Mouse (Mus musculus) adrenal gland, postnatal 36 days (tissue): ENCODE results near the gene Fam117a. TPM values are rescaled to one million over a fixed set of nuclear protein-coding genes. Genes with fewer than 3 reads are reported as not detected.
"Not testable (repeated sequence)": the region's sequence is repeated elsewhere in the genome, so short reads cannot be mapped to it uniquely, and the experiment has no call there.

ENCODE experiments used
- DNase-seq, 2 experiments: peaks; one replicate each; pipeline ENCODE4 v3.0.0; 2021; ENCODE audit warnings: mixed read lengths in 1 of 2
- total RNA-seq, 2 experiments: library from RNA; stranded (reverse); gene quantifications; 2 replicates each; pipeline ENCODE4 v1.2.3; 2021

Fam117a gene
- total RNA-seq, 2 experiments from 2014 or later = 13.7 to 15.4 TPM

DNA sequence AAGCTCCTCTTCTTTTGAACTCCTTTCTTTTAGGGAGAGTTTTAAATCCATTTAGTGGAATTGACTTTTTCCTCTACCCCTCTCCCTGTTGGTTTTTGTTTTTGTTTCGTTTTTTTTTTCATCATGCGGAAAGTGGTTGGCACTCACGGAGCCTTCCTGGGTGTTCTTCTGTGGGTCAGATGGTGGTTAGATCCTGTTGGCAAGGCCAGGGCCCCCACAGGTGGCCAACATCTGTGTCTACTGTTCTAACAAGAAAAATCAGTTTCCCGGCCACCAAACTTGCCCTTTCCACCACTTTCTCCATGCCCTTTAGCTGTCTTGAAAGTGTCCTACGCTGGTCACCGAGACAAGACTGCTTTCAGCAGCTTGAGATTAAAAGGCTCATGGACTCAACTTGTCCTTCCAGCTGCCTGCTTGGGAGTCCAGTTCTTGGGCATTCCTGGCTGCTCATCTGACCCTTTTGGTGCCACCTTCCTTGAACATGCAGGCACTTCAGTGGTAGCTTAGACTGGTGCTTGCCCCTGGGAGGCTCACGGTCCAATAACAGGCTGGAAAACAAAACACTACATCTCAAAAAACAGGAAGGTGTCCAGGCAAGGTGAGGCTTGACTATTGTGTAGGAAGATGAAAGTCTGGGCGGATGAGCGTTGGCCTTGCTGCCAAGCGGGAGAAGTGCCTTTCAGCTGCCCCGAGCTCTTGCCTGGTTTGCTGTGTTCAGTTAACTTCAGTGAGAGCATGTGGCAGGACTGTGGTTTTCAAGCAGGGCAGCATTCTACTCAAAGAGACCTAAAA is 56.1 kb downstream of the Fam117a start:
- no peak for DNase-seq

DNA sequence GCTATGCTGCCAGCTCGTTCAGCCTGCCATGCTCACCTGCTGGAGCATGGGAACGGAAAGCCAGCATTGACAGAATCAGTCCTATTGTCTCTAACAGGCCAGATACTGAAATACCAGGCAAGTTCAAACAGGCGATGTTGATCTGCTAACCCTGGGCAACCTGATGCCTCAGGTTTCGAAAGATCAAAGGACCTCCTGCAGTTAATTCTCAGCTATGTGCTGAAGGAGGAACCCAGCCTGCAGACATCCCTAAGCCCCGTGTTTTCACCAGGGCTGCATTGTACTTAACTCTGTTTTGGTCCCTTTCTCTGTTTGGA is 56.6 kb downstream of the Fam117a start:
- no peak for DNase-seq

DNA sequence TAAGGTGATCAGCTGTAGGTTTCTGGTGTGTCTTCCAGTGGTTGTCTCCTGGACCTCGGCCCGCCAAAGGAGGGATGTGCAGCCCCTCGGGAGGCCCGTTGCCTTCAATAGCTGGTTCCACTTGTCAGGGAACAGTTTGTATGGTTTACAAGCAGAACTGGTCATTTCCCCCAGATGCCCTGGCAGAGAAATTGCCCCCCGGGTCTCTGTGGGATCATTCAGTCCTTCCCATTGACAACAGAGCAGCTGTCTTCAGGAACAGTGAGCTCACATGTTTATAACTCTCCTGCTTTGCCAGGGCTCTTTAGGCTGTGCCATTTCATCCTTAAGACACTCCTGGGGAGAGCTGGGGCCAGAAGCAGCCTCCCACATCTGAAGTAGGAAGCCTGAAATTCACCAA is 57.3 kb downstream of the Fam117a start:
- DNase-seq = no peak

DNA sequence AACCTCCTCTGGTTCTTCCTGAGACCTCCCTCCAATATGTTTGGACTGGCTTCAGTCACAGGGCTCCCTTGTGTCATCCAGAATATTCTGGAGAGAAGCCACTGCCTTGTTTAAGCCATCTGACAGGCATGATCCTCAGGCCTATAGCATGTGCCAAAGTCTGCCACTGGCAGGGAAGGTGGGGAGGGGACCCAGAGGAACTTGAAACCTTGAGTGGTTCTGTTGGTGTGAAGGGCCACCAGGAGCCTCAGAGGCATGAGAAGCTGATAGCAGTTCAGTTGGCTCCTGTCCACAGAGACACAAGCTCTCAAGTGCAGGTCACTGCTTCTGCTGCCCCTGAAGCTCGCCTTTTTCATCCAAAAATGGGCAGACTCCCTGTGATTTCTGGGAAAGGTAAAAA is 59.7 kb downstream of the Fam117a start:
- DNase-seq = no peak

DNA sequence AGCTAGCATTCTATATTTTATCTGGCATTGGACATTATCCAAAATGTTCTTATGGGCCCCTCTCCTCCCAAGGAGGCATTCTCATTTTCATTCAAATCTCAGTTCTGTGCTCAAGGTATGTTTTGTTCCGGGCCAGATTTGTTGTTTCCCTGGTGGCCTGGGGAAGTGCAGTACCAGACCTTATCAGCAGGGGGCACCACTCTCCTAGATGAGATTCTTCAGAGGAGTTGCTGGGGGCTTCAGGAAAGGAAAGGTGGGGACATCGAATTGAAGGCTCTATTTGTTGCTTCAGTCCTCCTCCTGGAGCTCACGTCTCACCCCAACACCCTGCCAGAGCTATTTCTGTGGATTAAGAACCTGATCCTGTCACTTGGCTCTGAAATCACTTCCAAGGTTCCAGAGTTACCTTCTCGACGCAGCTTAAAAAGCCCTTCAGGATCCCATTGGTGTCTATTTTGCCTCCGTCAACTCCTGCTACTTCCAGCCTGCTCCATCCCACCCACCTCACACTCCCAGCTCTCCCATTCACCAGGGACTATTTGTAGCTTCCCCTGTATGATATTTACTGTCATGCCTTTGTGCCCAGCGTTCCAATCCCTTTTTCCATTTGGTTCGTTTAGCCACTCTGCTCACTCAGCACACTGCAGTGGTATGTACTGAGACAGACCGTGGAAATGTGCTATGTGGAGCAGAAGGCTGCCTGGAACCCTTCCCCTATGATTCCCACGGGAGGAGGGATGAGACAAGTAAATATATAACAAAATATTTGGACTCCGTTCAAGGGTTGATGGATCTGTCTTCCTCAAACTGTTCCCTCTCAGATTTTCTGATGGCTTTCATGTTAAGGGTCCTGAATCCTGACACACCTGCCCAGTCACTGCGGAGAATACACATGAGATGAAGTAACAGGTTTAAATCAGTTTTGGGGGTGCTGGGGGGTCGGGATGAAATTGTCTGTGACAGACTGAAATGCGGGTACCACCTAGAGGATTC is 61.3 kb downstream of the Fam117a start:
- peak; percentile 76 to 80 for DNase-seq

DNA sequence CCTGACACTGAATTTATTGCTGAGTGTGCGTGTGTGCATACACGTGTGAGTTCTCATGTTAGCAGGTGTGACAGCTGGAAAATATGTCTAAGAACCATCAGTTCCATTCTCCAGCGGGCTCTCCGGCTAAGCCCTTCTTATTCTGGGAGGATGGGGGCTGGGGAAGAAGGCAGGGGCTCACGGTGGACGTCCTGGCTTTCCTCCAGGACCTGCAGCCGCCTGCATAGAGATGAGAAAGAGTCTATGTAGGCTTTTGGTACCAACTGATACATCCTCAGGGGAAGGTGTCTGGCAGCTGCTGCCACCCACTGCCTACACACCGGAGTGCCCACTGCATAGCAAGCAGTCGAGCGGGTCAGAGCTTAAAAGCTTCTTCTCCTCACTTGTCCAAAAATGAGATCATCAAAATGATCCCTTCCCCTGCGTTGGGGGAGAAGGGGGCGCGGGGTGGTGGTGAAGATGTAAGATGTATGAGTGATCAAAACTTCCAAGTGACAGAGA is 62.8 kb downstream of the Fam117a start:
- no peak for DNase-seq

DNA sequence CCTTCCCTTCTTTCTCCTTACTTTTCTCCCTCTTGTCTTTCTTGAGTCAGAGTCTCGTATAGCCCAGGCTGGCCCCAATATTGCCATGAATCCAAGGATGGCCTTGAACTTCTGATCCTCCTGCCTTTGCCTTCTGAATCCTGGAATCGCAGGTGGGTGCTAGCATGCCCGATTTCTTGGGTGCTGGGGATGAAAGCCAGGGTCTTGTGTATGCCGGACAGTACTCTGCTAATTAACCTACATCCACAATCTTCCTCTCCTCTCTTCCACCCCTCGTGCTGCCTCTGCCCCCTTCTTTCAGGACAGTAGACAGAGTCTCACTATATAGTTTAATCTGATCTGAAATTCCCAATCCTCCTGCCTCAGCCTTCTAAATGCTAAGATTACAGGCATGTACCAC is 64.8 kb downstream of the Fam117a start:
- no peak for DNase-seq

DNA sequence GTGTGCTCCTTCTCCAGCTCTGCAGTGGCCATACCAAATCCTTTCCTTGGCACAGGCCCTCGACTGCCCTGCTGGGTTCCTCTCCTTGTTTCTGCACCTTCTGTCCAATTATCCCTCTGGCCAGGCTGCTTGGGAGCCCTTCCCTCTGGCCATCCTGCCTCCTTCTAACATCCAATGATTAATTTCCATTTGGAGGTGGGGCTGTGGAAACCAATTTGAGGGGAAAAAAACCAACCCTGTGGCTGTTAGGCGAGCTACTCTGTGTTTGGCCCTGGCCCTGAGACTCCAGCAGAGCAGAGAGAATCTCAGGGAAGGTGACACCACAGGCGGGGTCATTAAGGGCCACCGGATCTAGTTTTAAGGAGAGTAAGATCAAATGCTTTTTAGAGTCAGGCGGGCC is 65.4 kb downstream of the Fam117a start:
- DNase-seq = peak; percentile 47 to 61

DNA sequence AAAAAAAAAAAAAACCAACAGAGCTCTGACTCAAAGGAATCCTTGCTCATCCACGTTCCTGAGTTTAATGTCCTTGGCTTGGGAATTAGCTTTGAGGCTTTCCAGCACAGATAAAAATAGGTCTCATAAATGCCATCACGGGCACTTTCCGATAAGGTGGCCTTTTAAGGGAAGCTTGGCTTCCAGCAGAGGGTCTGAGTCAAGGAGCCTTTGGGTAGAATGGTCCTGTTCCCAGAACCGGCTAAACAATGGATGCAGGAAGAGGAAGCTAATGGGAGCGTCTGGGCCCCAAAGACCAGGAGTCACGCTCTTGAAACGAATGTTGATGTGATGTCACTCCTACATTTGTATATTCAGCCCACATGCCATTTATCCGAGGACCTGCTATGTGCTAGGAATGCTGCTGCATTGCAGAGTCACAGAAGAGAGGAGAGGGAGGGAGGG is 65.9 kb downstream of the Fam117a start:
- DNase-seq = peak; percentile 65 to 66

DNA sequence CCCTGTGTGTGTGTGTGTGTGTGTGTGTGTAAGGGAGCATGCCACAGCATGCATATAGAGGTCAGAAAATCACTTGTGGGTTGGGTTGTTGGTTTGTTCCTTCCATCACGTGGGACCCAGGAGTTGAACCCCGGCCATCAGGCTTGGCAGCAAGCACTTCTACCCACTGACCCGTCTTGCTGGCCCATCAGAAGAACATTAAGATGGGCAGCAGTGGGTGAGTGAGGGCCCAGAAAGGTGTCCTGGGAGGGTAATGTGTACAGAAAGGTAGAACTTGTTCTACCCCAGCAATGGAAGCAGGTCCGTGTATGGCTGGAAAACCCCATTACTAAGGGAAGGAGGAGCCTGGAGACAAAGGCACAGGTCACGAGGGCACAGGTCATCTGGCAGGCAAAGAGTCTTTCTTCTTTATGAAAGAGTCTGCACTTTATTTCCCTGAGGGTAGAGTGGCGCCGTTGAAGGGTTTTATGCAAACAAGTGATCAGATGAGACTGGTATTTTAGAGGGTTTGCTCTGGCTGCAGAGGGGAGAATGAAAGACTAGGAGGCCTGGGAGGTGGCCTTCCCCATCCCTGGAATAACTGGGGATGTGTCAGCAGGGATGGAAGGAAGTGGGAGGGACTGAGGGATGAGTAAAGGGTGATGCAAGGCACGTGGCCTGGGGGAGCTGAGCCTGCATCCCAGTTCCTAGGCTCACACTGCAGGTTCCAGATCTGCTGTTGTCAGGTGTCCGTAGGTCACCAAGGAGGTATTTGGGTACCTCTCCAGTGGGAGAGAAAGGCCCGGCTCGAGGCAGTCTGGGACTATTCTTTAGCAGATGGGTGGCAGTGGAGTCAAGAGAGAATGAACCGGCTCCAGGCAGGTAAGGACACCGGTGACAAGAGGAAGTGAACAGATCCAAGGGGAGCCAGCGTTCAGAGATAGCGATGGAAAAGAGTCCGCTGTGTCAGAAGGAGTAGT is 66.8 kb downstream of the Fam117a start:
- DNase-seq = peak; percentile 60 to 61

DNA sequence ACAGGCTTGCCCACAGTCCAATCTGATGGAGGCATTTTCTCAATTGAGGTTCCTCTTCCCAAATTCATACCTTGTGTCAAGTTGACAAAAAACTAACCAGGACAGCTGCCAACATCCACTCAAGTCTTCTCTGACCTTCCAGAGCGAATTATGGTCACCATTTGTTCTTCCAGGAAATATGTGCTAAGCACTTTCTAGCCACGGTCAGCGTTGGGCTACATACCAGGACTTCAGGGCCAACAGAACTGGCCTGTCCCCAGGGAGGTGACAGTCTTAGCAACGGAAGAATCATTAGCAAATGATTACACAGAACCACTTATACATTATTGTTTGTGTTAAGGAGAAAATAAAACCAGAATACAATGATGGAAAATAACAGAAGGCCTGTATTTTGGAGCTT is 69.0 kb downstream of the Fam117a start:
- DNase-seq = peak; percentile 24 to 52

DNA sequence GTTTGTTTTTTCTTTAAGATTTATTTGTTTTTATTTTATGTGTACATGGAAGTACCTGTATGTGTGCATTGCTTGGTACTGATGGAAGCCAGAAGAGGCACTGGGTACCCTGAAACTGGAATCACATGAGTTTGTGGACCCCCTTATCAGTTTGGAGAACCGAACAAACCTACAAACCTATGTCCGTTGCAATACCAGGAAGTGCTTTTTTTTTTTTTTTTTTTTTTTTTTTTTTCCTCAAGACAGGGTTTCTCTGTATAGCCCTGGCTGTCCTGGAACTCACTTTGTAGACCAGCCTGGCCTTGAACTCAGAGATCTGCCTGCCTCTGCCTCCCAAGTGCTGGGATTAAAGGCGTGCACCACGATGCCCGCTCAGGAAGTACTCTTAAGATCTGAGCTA is 69.6 kb downstream of the Fam117a start:
- DNase-seq = not testable (repeated sequence)

DNA sequence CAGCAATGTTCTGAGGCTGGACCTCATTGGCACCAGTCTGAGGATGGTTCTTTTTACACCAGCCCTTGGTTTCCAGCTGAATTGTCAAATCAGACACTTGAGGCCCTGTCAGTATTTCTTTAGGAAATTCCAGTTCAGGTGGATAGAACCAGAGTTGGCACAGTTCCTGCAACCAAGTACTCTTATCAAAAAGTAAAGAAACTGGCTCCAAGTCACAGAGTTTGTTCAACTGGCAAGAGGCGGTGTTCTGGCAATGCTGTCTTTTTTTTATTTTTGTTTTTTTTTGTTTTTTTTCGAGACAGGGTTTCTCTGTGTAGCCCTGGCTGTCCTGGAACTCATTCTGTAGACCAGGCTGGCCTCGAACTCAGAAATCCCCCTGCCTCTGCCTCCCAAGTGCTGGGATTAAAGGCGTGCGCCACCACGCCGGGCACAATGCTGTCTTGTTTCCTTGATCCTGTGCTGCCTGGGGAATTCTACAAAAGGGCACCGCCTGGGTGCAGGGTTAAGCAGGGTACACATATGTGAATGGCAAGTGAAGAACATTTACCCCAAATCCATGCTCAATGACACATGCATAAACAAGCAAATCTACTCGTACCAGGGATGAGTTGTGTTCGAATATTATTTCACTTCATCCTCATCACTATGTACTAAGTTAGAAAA is 72.8 kb downstream of the Fam117a start:
- no peak for DNase-seq

DNA sequence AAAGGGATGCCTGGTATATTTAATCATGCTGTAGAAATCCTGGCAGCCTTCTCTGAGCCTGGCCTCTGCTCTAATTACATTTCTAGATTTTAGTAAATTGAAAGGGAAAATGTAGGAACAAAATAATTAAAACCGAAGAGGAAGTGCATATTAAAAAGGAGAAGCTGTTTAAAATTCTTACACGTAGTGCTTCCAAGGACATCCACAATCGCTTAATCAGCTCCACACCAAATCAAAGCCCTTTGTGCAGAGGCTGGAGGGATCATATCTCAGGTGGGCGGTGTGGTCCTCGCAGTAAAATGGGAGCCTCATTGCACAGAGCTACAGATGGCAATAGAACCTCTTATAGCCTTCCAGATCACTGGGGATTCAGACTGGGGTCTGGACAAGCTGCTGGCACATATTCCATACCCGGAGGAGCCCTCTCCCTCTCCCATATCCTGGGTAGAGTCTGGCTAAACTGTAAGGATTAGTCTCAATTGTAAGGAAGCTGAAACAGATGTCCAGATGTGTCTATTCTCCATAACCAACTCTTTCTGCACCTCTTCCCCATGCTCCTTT is 74.7 kb downstream of the Fam117a start:
- no peak for DNase-seq

DNA sequence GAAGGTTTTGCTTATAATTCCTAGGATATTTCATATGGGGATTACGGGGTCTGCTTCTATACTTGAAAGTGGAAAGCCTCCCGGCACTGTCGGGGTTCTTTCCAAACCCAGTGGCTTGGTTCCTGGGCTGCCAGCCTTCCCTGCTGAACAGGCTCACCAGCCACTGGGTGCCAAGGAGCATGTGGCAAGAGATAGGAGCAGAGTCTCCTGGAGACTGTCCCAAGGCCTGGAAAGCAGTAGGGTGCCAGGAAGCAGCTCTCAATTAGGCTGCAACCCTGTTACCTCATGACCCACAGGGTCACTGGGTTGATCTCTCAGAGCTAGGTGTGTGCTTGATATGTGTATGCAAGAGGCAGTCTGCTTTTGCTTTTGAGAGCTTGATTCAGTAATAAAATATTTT is 75.8 kb downstream of the Fam117a start:
- peak; percentile 77 to 84 for DNase-seq

DNA sequence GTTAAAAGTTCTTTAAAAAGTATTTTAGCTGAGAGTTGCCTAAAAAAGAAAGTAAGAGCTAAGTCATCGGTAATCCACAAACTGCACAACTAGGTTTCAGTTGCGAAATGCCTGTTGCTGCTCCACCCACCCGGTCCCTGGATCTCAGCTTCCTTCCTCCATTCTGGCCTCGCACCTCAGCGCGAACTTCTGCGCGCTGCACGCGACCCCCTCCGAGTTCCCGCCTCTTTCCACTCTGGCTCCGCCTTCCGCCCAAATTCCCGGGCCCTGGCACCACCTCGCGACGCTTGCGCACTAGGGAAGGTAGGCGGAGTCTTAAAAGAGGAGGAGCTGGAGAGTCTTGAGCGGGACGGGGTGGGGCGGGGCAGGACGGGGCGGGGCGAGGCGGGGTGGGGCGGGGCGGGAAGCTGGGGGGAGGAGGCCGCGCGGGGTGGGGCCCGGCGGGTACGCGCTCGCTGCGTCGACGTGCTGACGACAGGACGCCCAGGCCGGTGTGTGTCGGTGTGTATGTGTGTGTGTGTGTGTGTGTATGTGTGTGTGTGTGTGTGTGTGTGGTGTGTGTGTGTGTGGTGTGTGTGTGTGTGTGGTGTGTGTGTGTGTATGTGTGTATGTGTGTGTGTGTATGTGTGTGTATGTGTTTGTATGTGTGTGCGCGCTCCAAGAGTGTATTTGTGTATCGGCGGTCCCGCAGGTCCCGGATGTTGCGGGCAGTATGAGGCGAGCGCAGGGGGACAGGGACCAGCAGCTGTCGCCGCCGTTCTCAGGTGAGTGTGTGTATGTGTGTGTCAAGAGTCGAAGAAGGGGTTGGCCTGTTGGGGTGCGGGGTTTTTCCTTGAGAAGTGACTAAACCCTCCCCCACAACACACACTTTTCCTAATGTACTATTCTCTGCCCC is 77.1 kb downstream of the Fam117a start, which contains the start of gene Spop:
TSS of gene Spop (plus strand) at position 440 of the 895 bp plus-strand sequence.
- peak; percentile 95 for DNase-seq

DNA sequence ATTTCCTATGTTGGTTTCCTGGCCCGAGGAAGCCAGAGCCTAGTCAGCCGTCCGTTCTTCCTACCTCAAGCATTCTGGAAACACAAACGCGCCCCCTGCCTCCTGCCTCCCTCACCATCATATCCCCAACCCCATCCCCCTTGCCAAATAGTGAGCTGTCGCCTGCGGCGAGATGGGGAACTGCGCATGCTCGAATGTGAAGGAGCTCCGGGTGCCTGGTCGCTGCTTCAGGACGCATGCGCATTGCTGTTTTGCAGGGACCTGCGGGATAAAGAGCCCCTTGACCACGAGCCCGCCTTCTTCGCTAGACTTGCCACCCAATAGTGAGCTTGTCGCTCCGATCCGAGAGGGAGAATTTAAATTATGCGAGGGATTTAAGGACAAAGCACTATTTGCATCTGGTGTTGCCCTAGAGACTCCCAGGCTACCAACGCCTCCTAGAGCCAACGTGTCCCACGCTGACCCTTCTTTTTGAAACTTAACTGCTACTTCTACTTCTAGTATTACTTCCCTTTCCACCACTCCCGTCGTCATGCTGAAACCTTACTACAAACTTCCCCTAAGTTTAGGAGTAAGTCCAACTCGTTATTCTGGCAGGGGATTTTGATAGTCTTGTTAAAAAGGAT is 77.8 kb downstream of the Fam117a start:
- DNase-seq = peak; percentile 96

DNA sequence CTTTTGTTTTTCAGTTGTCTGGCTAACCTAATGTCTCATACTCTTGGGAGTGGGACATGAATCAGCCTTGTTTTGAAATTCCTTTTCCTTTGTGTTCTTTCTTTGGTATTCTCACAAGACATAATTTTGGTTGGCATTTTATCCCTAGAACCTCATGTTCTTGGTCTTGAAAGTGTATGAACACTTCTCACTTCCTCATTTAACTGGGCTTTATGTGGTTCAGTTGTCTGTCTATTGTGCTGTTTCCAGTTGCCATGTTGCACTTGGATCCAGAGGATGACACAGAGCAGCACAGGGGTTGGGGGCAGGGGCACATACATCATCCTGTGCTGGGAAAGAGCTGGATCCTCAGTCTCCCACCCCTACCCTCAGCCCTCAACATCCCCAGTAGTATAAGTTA is 79.1 kb downstream of the Fam117a start:
- no peak for DNase-seq

DNA sequence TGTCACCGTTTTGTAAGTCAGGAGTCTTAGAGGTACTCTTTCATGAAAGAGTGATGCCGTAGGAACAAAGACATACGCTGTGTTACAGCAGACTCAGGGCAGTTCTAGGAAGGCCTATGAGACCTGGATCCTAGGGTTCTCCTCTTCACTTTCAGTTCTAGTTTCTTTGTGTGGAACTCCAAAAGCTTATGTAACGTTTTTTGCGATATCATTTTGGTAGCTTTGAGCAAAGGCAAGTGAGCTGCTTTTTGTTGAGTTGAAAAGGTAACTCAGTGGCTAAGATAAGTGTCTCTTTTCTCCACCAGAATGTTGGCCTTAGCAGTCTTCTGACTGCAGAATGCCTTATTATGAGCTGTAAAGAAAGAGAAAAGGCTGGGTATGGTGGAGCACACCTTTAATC is 80.5 kb downstream of the Fam117a start:
- DNase-seq = no peak
